Mouse (Mus musculus) neutrophil, adult 59 days (primary cell): ENCODE measurements around the gene B4galnt2. TPM values are rescaled to one million over a fixed set of nuclear protein-coding genes. Genes with fewer than 3 reads are reported as not detected.

Experiments
- total RNA-seq, 2 experiments: library from RNA; stranded (reverse); gene quantifications; 1 replicate in 1 of 2; 2 replicates in 1 of 2; pipeline ENCODE4 v1.2.4; 2023

Gene B4galnt2
- not detected for total RNA-seq

DNA sequence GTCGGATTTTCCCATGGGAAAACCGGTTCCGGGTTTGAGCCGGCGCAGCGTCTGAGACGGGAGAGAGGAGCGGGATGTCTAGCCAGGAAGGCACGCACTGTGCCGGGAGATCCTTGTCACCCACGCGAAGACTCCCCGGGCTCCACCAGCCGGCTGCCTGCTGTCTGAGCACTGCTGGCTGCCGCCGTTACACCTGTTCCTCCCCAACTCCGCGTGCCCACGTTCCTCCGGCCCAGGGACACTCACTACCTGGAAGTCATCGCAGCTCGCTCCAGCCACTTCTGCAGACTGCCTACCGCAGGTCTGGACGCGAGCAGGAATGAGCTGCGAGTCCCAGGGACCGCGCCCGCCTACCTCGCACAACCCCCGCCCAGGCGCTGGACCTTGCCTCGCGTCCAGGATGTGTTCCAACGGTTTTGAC, at the start of gene B4galnt2:
Gene B4galnt2, minus strand, starts transcription at position 321 of the 421 bp plus-strand sequence.

DNA sequence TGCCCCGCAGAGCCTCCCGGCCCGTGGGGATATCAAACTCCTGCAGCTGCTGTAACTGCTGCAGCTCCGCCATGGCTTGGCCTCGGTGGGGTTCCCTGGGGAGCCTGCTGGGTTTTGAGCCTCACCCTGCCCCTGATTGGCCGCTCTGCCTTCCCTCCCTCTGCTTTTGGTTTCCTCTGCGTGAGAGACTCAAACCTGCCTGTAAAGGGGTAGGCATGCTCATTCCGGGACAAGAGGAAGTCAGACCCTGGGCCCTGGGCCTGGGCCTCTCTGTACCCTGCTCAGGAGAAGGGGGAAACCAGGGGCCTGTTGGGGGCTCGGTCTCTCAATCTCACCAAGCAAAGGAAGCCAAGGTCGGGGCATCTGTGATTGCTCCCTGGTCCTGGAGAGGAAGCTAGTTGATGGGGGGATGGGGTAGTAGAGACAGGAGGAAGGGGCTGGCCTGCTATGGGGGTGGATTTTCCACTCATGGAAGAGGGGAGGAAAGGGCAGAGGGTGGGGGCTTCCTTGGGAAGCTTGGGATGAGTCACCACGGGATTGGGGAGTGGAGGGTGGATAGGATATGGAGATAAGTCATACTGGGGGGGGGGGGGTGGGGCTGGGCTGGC, 72.5 kb downstream of the B4galnt2 start, which contains the start of gene Abi3:
Gene Abi3, minus strand, starts transcription at position 403 of the 608 bp plus-strand sequence.

DNA sequence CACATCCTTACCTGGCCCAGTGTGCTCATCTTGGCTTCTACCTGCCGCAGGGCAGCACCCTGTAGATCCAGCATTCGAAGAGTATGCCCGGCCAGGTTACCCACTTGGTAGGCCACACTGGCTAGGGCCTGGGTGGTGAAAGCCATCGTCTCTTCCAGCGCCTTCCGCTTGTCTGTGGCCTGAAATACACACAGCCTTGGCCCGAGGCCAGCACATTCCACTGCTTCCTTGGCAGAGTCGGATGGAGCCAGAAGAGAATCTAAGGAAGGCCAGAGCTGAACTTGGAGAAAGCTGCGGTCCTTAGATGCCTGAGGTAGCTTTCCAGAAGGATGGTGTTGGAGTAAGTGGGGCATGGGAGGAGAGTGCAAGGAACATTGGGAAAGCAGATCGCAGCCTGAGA, 77.6 kb downstream of the B4galnt2 start, which contains the start of gene Gngt2:
Gene Gngt2, plus strand, starts transcription at position 158 of the 400 bp plus-strand sequence.

DNA sequence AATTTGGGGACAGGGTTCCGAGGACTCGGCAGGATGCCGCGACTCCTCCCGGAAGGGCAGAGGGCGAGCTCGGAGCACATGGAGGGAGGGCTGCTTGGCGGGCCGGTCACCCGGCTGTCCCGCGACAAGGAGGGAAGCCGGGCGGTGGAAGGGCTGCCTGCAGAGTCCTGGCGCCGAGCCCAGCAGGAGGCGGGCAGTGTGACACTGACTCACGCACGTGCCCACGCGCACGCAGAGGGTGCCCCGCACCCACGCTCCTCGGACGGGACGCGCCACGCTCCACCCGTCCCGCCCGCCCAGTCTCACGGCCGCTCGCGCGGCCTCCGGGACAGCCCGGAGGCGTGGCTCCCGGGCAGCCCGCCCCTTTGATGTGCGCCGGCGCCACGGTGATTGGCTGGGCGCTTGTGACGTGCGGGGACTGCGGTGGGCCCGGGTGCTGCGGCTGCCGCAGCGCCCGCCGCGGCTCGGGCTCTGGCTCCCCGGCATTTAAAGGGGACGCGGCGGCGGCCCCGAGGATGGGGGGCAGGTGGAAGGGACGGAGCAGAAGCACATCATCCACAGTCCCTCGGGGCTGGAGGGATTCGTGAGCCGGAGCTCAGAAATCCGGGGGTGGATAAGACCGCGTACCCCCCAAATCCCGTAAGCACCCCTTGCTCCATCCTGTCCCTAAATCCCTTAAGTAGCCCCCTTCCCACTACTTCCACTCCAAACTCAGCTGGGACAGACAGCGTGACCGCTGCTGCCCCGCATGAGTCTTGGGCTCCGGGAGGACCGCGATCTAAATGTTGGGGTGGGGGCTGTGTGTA, 90.4 kb downstream of the B4galnt2 start, which contains the start of gene Phospho1:
Gene Phospho1, plus strand, starts transcription at position 429 of the 806 bp plus-strand sequence.

Other genes starting within 250 kb of the B4galnt2 start
- gene Phb, start 247.9 kb downstream of the B4galnt2 start, total RNA-seq, result 10 to 100 TPM; 23.1 to 27.6 TPM
- 10 to 100 TPM; 64.9 to 68.0 TPM for gene Zfp652, start 202.2 kb downstream of the B4galnt2 start, total RNA-seq
- gene B130006D01Rik, start 191.3 kb downstream of the B4galnt2 start, total RNA-seq, result 1 to 10 TPM; 3.7 to 4.3 TPM
- 100 to 1,000 TPM; 167 to 174 TPM for gene Phospho1, start 90.4 kb downstream of the B4galnt2 start, total RNA-seq
- 10 to 100 TPM; 20.5 to 30.0 TPM for gene Gngt2, start 77.7 kb downstream of the B4galnt2 start, total RNA-seq
- 10 to 100 TPM in 1 of 2 experiments, 1 to 10 TPM in 1; 9.6 to 17.9 TPM for gene Abi3, start 72.4 kb downstream of the B4galnt2 start, total RNA-seq
- not detected for gene Igf2bp1, start 91.0 kb upstream of the B4galnt2 start, total RNA-seq
- not detected for gene Gip, start 109.7 kb upstream of the B4galnt2 start, total RNA-seq
- 10 to 100 TPM; 53.3 to 63.4 TPM for gene Snf8, start 120.0 kb upstream of the B4galnt2 start, total RNA-seq
- gene Ube2z, start 150.5 kb upstream of the B4galnt2 start, total RNA-seq, result 10 to 100 TPM; 32.3 to 33.4 TPM
- 10 to 100 TPM; 90.1 to 93.2 TPM for gene Atp5g1, start 160.8 kb upstream of the B4galnt2 start, total RNA-seq
- gene Calcoco2, start 197.1 kb upstream of the B4galnt2 start, total RNA-seq, result not detected
- gene Ttll6, start 218.9 kb upstream of the B4galnt2 start, total RNA-seq, result not detected